Comparison of ENCODE assay signal across 8 mouse cellular contexts in genomic region chr10:85916498-85917309, GRCm38 (mm10). TPM values are rescaled to one million over a fixed set of nuclear protein-coding genes. Genes with fewer than 3 reads are reported as not detected.
A peak's percentile ranks its signal among the peaks of the same experiment; 100 is the strongest.
DNase-seq lines count a peak whose midpoint lies in the region; ATAC-seq and TF ChIP-seq lines count a peak whose summit lies in the region.

Gene Prdm4, minus strand, starts transcription at chr10:85917142.

- peak within 1 kb of the TSS; percentile 99 for H3K4me3 ChIP-seq in hindbrain, embryonic 10.5 days
- H3K4me3 ChIP-seq in lung, postnatal 0 days (ENCODE audit: low read depth, low read length) = peak within 1 kb of the TSS; percentile 92

- no peak for TF ChIP-seq EP300 in lung, postnatal 0 days (IDR thresholded peaks at IDR 0.05)

- peak; percentile 98 for ATAC-seq in frontal cortex, adult (ENCODE audit: low TSS enrichment)
- ATAC-seq in lung, postnatal 0 days = peak; percentile 99

- peaks cover 17% of the 10 kb centered on the region for H3K4me1 ChIP-seq in hindbrain, embryonic 10.5 days (replicated peaks)
- H3K4me1 ChIP-seq in lung, postnatal 0 days (ENCODE audit: insufficient read depth, low read depth, low read length) = no peaks in the 10 kb centered on the region

- H3K27ac ChIP-seq in hindbrain, embryonic 10.5 days = peak within 1 kb of the TSS; percentile 90
- peak within 1 kb of the TSS; percentile 92 for H3K27ac ChIP-seq in lung, postnatal 0 days (ENCODE audit: low read length)

- H3K4me2 ChIP-seq in lung, postnatal 0 days (replicated peaks; ENCODE audit: low read depth, low read length) = peak within 1 kb of the TSS; percentile 83

- H3K9me3 ChIP-seq in hindbrain, embryonic 10.5 days = no peaks in the 10 kb centered on the region
- H3K9me3 ChIP-seq in lung, postnatal 0 days (ENCODE audit: low read length) = no peaks in the 10 kb centered on the region

- H3K9ac ChIP-seq in lung, postnatal 0 days (replicated peaks; ENCODE audit: low read depth) = peak within 1 kb of the TSS; percentile 83

- TF ChIP-seq CTCF in lung, postnatal 0 days (IDR thresholded peaks at IDR 0.05) = peak; percentile 61

- H3K27me3 ChIP-seq in hindbrain, embryonic 10.5 days (ENCODE audit: insufficient read depth, poor library complexity, severe bottlenecking) = no peaks in the 10 kb centered on the region
- H3K27me3 ChIP-seq in lung, postnatal 0 days (replicated peaks; ENCODE audit: insufficient read depth, low read length) = no peaks in the 10 kb centered on the region

- under 1% methylated on average over 90 of the region's 90 CpGs for WGBS in hindbrain, embryonic 10.5 days
- WGBS in lung, postnatal 0 days = under 1% methylated on average over 56 of the region's 90 CpGs

- H3K36me3 ChIP-seq in hindbrain, embryonic 10.5 days = peaks cover 31% of the 10 kb centered on the region
- peaks cover 12% of the 10 kb centered on the region; the same call in 1 of the 2 replicates for H3K36me3 ChIP-seq in lung, postnatal 0 days (ENCODE audit: insufficient read depth, low read length)

- DNase-seq in MN1 (ENCODE audit: low spot score) = peak; percentile 99
- peak; percentile 96 for DNase-seq in cerebellum, adult 9-10 months
- DNase-seq in hindbrain, embryonic 10.5 days (ENCODE audit: low spot score) = peak; percentile 98
- DNase-seq in layer of hippocampus, adult 9-11 months = peak; percentile 99
- DNase-seq in lung, postnatal 0 days (ENCODE audit: low spot score) = peak; percentile 99
- DNase-seq in ovary, postnatal 14 days (ENCODE audit: low spot score) = peak; percentile 88
- DNase-seq in thymus, postnatal 14 days = peak; percentile 98

RNA-seq across cellular contexts. Expression of gene Prdm4, which starts in this region (rescaled TPM):
- polyA plus RNA-seq in hindbrain, embryonic 10.5 days (2016; fragmentation: Nextera tagmentation; extraction: Ambion mirVana) = 26.1 and 30.3 TPM in 2 replicates
- 6.5 and 6.7 TPM in 2 replicates for polyA plus RNA-seq in lung, postnatal 0 days (2015; fragmentation: Nextera tagmentation; extraction: Ambion mirVana)

Comparison
In these comparisons a context has a peak if more than half of its experiments do, and no peak if none do; other contexts are left out.
1. Peak in every context shown above with its lines: DNase-seq, ATAC-seq, H3K4me3 ChIP-seq and H3K27ac ChIP-seq.